Mouse (Mus musculus): ENCODE results near the gene Fam118a. TPM values are rescaled to one million over a fixed set of nuclear protein-coding genes. Genes with fewer than 3 reads are reported as not detected.

Fam118a gene
- total RNA-seq (2023): 10 to 100 TPM; 19.8 to 22.8 TPM

DNA sequence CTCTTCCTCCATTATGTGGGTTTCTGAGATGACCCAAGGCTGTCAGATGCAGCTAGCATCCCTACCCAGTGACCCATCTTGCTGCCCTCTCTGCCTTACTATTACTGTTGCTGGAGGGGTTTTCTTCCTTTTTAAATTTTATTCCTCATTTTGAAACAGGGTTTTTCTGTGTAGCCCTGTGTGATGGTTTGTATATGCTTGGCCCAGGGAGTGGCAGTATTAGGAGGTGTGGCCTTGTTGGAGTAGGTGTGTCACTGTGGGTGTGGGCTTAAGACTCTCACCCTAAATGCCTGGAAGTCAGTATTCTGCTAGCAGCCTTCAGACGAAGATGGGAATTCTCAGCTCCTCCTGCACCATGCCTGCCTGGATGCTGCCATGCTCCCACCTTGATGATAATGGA lies at the start of gene Fam118a:
Fam118a (plus strand) TSS at position 301 of the 400 bp plus-strand sequence.

DNA sequence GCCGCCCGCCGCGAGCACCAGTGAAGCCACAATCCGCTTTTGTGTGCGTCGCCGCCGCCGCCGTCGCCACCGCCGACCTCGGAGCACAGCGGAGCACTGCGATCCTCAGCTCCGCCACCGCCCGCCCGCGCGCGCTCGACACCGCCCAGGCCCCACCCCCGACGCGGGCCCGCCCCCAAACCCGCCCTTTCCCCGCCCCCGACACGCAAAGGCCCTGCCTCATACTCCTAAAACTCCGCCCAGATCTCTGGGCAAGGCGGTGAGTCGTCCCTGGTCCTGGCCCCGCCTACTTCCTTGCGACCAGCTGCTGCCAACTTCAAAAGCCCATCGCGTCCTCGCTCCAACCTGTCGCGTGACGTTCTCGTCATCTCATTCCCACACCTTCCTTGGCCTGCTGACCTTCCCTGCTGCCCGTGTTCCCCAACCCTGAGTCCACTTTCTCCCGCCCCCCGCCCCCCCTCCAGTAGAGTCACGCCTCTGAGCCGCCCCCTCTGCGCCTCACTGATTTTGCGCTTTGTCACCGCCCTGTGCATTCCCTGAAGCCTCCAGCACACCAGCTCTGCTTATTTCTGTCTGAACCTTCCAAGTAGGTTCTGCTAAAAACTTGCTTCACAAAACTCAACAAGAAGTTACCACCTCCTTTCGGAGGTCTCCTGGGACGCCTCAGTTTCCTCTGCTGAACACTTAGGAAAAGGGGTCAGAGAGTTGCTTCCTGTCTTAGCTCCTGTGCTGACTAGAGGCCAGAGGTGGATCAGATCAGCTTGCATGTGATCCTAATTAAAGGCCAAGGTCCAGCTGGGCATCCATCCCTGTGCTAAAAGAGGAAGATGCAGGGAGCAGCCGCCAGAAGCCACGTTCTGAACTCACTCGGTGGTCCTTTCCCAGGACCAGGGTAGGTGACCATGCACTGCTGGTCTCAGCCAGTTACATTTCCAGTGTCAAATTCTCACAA lies 40.6 kb upstream of the Fam118a start, which contains the start of gene 5031439G07Rik:
5031439G07Rik (minus strand) TSS at position 678 of the 952 bp plus-strand sequence.

DNA sequence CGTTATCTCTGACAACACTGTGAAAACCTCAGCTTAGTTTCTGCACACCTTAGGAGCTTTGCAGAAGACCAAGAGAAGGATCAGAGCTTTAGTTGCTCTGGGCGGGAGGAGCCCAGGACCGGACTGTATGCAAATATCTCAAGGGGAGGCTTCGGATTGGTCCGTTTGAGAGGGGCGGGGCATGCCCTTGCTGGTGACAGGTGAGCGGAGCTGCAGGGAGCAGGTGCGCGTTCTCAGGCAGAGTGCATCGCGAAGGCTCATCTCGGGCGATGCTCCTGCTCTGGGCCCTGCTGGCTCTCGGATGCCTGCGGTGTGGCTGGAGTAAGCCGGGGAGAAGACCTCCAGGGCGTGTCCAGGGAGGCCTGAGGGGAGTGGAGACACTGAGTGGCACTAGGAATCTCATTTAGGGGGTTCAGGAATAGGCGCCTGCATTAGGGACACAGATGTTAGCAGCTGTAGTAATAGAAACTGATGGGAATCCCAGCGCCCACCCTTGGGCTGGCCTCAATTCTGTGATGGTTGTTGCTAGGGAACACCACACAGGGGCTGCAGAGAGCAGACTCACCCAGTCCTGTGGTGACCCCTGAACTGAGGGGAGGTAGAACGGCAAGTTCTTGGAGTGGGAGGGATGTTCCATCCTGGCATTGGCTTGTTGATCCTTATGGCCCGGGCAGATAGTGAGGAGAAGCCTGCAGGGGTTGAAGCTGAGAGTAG lies 11.6 kb upstream of the Fam118a start, which contains the start of gene Upk3a:
Upk3a (plus strand) TSS at position 191 of the 714 bp plus-strand sequence.

Other genes starting within 250 kb of the Fam118a start
- 1 to 10 TPM in 1 of 2 experiments, under 1 TPM in 1; 0.81 to 1.3 TPM for gene Phf21b, start 172.9 kb upstream of the Fam118a start, total RNA-seq (2023)
- under 1 TPM; 0.61 to 0.71 TPM for gene Gm29666, start 108.9 kb upstream of the Fam118a start, total RNA-seq (2023)
- gene Nup50, start 105.5 kb upstream of the Fam118a start, total RNA-seq (2023): 10 to 100 TPM; 53.0 to 56.1 TPM
- gene 5031439G07Rik, start 40.4 kb upstream of the Fam118a start, total RNA-seq (2023): 10 to 100 TPM; 80.7 to 92.0 TPM
- under 1 TPM in 1 of 2 experiments, not detected in 1; 0.53 TPM for gene Upk3a, start 11.8 kb upstream of the Fam118a start, total RNA-seq (2023)
- not detected for gene Smc1b, start 103.0 kb downstream of the Fam118a start, total RNA-seq (2023)
- gene Ribc2, start 103.1 kb downstream of the Fam118a start, total RNA-seq (2023): not detected
- gene Fbln1, start 177.0 kb downstream of the Fam118a start, total RNA-seq (2023): not detected